Mouse (Mus musculus) heart, embryonic 11.5 days (tissue): ENCODE results near the gene Pafah1b3. TPM values are rescaled to one million over a fixed set of nuclear protein-coding genes. Genes with fewer than 3 reads are reported as not detected.
A peak's percentile ranks its signal among the peaks of the same experiment; 100 is the strongest.

Experiments used
- ATAC-seq: fragments of 200-750 bp; cut with Nextera tagmentation; replicated peaks from 2 replicates; pipeline ENCODE4 v1.8.0; 2017; ENCODE audit warnings: moderate library complexity; ENCODE audit not compliant: insufficient number of reproducible peaks, low FRiP score, low TSS enrichment
- H3K27ac ChIP-seq: fragments of 300-500 bp; sonication (generic); 2 replicates; pipeline ENCODE4 v1.5.1; 2014; ENCODE audit warnings: mild to moderate bottlenecking, low read depth, low read length
- H3K27me3 ChIP-seq: fragments of 300-500 bp; sonication (generic); 2 replicates; pipeline ENCODE4 v1.6.1; 2014; ENCODE audit warnings: mild to moderate bottlenecking, low read length, mixed read lengths; ENCODE audit not compliant: control insufficient read depth, insufficient read depth
- H3K36me3 ChIP-seq: fragments of 300-500 bp; sonication (generic); 2 replicates; pipeline ENCODE4 v1.6.1; 2014; ENCODE audit warnings: mild to moderate bottlenecking, low read length, moderate library complexity, mixed read lengths; ENCODE audit not compliant: control insufficient read depth, insufficient read depth
- H3K4me1 ChIP-seq: fragments of 300-500 bp; sonication (generic); 2 replicates; pipeline ENCODE4 v1.6.1; 2014; ENCODE audit warnings: low read length; ENCODE audit not compliant: control insufficient read depth, insufficient read depth
- H3K4me2 ChIP-seq: fragments of 300-500 bp; sonication (generic); 2 replicates; pipeline ENCODE4 v1.6.1; 2014; ENCODE audit warnings: mild to moderate bottlenecking, moderate library complexity
- H3K4me3 ChIP-seq: fragments of 300-500 bp; sonication (generic); 2 replicates; pipeline ENCODE4 v1.5.1; 2014; ENCODE audit warnings: low read depth, low read length
- H3K9ac ChIP-seq: fragments of 300-500 bp; sonication (generic); 2 replicates; pipeline ENCODE4 v1.6.1; 2014; ENCODE audit warnings: mild to moderate bottlenecking, low read depth, low read length, moderate library complexity
- H3K9me3 ChIP-seq: fragments of 300-500 bp; sonication (generic); replicated peaks from 2 replicates; pipeline ENCODE4 v1.6.1; 2016; ENCODE audit warnings: low read length; ENCODE audit not compliant: control insufficient read depth
- WGBS: fragments of 180-500 bp; shearing (Covaris S2); extraction: QIAGEN DNeasy Blood & Tissue Kit; methylation state at CpG from one replicate; pipeline ENCODE4 v1.1.7; 2014; ENCODE audit not compliant: insufficient replicate concordance; 5-methylcytosine and 5-hydroxymethylcytosine counted together
- polyA plus RNA-seq: library from polyadenylated mRNA; unstranded; fragments of >200 nt; fragmentation: Nextera tagmentation; extraction: Ambion mirVana; gene quantifications from 2 replicates; pipeline ENCODE4 v1.2.1, GENCODE M21; 2014

Gene Pafah1b3
- polyA plus RNA-seq, 1 experiment from 2014 or later, result 141 TPM

DNA sequence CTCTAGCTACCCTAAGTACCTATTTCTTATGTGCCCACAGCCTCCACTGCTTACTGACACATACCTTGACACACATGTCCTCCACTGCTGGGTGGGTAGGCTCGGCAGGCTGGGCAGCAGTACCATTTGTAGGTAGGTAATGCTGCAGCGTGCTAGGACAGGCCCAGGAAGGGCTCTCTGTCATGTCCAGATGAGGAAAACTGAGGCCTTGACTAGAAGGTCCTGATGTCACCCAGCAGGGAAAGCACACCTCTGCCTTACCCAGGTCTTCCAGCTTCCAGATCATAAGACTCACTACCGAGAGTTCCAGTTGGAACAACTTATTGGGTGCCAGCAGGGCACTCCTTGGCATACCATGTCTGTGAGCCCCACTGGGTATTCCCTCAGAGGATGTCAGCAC is 22.8 kb downstream of the Pafah1b3 start:
- 87% methylated on average over 3 of the region's 3 CpGs for WGBS
- Histone ChIP-seq H3K4me2 (no peak overlapping the region), H3K36me3 (peaks cover 16% of the 10 kb centered on the region; the same call in 1 of the 2 replicates), H3K9ac (peak overlapping the region; percentile 59; the same call in 1 of the 2 replicates), H3K4me3 (no peak overlapping the region), H3K9me3 (no peaks in the 10 kb centered on the region), H3K27me3 (no peaks in the 10 kb centered on the region), H3K4me1 (peaks cover 57% of the 10 kb centered on the region), H3K27ac (no peak overlapping the region)
- ATAC-seq, result no peak

DNA sequence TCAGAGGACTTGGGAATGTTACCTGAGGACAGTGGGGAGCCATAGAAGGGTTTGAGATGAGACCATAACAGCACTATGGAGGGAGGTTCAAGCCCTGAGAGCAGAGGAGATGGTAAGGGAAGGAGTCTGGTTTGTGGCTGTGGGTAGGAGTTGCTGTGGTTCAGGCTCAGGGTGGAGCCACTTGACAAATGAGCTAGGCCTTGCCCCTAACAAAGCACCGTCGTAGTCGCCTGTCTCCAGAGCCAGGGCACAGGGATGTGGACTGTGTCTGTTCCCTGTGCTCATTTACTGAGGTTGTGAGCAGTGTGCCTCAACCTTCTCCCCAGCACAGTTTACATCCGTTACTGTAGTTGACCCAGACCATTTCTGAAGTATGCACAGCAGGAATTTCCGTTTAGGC is 23.2 kb downstream of the Pafah1b3 start:
- no peak overlapping the region for H3K27ac ChIP-seq
- peaks cover 57% of the 10 kb centered on the region for H3K4me1 ChIP-seq
- no peaks in the 10 kb centered on the region for H3K27me3 ChIP-seq
- no peaks in the 10 kb centered on the region for H3K9me3 ChIP-seq
- no peak overlapping the region for H3K4me2 ChIP-seq
- H3K9ac ChIP-seq, result peak overlapping the region; percentile 7
- H3K36me3 ChIP-seq, result peaks cover 16% of the 10 kb centered on the region; the same call in 1 of the 2 replicates
- ATAC-seq, result no peak
- 65% methylated on average over 5 of the region's 5 CpGs for WGBS
- H3K4me3 ChIP-seq, result no peak overlapping the region

DNA sequence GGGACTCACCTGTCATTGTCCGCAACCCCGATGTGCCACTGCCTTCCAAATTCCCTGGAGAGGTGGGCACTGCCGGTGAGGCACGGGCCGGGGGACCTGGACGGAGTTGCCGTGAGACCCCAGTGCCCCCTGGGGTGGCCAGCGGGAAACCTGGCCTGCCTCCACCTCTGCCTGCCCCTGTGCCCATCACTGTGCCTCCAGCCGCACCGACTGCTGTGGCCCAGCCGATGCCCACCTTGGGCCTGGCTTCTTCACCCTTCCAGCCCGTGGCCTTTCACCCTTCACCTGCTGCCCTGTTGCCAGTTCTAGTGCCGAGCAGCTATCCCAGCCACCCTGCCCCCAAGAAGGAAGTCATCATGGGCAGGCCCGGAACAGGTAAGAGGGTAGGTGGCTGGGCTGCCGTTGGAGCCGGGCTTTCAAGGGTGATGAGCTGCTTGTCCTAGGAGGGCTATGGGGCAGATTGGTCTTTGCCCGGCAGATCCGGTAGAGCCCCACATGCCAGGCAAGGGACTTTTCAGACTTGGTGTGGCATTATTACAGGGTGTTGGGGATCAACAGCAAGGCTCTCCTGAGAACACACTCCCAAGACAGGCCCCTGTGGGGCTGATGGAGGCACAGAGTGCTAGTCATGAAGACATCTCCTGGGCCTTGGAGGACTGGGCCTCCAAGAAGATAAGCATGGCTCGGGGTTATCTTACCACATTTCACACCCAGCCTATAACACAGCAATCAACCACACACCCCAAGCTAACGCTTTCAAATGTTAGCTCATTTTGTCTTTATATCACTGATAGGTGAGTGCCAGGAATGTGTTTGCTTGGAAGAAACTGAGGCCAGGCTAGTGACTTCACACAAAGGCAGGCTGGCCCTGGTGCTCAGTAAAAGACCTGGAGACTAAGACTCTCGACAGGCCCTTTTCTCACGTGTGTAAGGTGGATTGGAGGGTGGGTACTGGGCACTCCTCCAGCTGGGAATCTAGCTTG is 24.2 kb downstream of the Pafah1b3 start:
- Histone ChIP-seq H3K27ac (no peak overlapping the region), H3K4me2 (peak overlapping the region; percentile 9; the same call in 1 of the 2 replicates), H3K4me3 (0 out of 2 replicates have a peak overlapping the region, but pooled peaks have one; percentile 5), H3K4me1 (peaks cover 62% of the 10 kb centered on the region), H3K36me3 (peaks cover 16% of the 10 kb centered on the region; the same call in 1 of the 2 replicates), H3K27me3 (no peaks in the 10 kb centered on the region), H3K9ac (peak overlapping the region; percentile 16; the same call in 1 of the 2 replicates), H3K9me3 (no peaks in the 10 kb centered on the region)
- ATAC-seq, result no peak
- WGBS, result 80% methylated on average over 22 of the region's 22 CpGs

DNA sequence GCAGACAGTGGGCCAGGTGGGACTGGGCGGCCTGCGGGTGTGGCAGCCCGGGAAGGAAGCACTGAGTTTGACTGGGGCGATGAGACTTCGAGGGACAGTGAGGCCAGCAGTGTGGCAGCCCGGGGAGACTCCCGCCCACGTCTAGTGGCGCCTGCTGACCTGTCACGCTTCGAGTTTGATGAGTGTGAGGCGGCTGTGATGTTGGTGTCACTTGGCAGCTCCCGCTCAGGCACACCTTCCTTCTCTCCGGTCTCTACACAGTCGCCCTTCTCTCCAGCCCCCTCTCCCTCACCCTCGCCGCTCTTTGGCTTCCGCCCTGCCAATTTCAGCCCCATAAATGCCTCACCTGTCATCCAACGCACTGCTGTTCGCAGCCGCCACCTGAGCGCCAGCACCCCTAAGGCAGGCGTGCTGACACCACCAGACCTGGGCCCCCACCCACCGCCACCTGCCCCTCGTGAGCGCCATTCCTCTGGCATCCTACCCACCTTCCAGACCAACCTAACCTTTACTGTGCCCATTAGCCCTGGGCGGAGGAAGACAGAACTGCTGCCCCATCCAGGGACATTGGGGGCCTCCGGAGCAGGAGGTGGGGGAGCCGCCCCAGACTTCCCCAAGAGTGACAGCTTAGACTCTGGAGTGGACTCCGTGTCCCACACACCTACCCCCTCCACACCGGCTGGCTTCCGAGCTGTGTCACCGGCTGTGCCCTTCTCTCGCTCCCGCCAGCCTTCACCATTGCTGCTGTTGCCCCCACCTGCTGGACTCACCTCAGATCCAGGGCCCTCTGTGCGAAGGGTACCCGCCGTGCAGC is 25.1 kb downstream of the Pafah1b3 start:
- H3K27ac ChIP-seq, result no peak overlapping the region
- no peak overlapping the region for H3K4me2 ChIP-seq
- H3K27me3 ChIP-seq, result no peaks in the 10 kb centered on the region
- no peak overlapping the region for H3K4me3 ChIP-seq
- H3K4me1 ChIP-seq, result peaks cover 58% of the 10 kb centered on the region
- H3K36me3 ChIP-seq, result peaks cover 16% of the 10 kb centered on the region; the same call in 1 of the 2 replicates
- WGBS, result 72% methylated on average over 38 of the region's 38 CpGs
- H3K9me3 ChIP-seq, result no peaks in the 10 kb centered on the region
- no peak overlapping the region for H3K9ac ChIP-seq
- ATAC-seq, result no peak

DNA sequence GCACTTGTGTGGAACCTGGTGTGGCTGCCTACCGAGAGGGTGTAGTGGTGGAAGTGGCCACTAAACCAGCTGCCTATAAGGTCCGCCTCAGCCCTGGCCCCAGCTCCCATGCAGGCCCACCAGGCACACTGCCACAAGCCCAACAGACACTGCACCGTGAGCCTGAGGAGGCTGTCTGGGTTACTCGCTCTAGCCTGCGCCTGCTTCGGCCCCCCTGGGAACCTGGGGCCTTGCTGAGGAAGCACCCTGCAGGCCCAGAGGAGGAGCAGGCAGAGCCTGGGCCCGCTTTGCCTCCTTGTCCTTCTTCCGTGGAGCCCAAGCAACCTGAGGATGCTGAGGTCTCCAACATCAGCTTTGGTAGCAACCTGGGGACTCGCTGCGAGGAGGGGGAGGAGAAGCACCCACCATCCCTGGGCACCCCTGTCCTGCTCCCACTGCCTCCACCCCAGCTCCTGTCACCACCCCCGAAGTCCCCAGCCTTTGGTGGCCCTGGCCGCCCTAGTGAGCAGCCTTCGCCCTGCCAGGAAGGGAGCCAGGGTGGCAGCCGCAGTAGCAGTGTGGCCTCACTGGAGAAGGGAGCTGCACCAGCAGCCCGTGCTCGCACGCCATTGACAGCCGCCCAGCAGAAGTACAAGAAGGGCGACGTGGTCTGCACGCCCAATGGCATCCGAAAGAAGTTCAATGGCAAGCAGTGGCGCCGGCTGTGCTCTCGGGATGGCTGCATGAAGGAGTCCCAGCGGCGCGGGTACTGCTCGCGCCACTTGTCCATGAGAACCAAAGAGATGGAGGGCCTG is 25.9 kb downstream of the Pafah1b3 start:
- Histone ChIP-seq H3K4me3 (no peak overlapping the region), H3K4me1 (peaks cover 53% of the 10 kb centered on the region), H3K9ac (no peak overlapping the region), H3K9me3 (no peaks in the 10 kb centered on the region), H3K27me3 (no peaks in the 10 kb centered on the region), H3K27ac (no peak overlapping the region), H3K36me3 (peaks cover 16% of the 10 kb centered on the region; the same call in 1 of the 2 replicates), H3K4me2 (no peak overlapping the region)
- WGBS, result 85% methylated on average over 30 of the region's 30 CpGs
- ATAC-seq, result no peak

DNA sequence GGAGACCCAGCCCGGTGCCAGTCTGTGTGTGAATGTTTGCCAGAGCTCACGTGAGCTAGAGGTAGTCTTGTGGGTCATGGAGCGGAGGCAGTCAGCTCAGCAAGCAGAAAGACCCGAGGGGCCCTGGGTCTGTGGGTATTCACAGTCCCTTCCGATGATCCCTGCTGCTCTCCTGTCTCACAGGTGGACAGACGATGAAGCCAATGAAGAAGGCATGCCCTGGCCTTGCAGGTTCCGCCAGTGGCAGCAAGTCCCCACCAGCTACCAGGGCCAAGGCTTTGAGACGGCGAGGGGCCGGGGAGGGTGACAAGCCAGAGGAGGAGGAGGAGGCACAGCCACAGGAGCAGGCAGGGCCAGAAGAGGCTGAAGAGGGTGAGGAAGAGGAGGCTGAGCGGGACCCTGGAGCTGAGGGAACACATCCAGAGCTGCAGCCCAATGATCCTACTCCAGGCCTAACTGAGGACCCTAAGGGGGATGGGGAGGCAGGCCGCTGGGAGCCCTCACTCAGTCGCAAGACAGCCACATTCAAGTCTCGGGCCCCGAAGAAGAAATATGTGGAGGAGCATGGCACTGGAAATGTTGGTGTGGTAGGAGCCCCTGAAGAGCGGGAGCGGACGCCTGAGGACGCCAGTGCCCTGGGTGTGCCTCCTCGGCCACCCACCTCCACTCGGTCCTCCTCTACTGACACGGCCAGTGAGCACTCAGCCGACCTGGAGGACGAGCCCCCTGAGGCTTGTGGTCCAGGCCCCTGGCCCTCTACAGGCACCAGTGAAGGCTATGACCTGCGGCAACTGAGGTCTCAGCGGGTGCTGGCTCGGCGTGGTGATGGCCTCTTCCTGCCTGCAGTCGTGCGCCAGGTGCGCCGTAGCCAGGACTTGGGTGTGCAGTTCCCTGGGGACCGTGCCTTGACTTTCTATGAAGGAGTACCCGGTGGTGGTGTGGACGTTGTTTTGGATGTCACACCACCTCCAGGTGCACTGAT is 26.8 kb downstream of the Pafah1b3 start:
- Histone ChIP-seq H3K4me3 (no peak overlapping the region), H3K4me2 (no peak overlapping the region), H3K9ac (no peak overlapping the region), H3K4me1 (peaks cover 50% of the 10 kb centered on the region), H3K36me3 (peaks cover 16% of the 10 kb centered on the region; the same call in 1 of the 2 replicates), H3K9me3 (no peaks in the 10 kb centered on the region), H3K27me3 (no peaks in the 10 kb centered on the region), H3K27ac (no peak overlapping the region)
- 85% methylated on average over 35 of the region's 35 CpGs for WGBS
- no peak for ATAC-seq

DNA sequence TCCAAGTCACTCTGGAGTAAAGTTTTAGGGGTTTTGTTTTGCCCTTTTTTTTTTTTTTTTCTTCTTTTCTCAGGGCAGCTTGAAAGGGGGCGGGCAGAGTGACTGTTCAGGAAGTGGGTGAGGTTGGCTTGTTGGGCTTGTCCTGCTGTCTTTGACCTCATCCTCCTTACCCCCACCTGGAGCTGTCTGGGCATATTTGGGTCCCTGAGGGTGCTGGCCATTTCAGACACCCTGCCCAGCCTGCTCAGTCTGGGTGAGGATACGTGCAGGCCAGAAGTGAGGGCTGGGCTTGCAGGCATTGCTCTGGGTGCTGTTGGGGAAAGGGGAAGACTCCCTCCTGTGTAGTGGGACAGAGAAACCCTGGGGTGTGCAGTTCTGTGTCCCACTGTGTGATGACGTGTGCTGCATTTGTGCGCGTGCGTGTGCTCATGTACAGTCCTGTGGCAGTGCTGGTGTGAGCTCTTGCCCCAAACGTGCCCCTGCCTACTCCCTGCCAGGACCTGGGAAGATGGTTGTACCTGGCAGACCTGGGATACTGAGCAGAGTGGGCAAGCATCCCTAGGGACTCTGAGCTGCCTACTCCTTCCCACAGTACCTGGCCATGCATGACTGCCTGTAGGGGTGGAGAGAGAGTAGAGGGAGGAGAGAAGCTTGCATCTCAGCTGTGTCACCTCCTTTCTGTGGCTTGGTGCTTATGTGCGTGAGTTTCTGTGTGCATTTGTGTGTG is 28.1 kb downstream of the Pafah1b3 start:
- H3K27me3 ChIP-seq, result no peaks in the 10 kb centered on the region
- peak overlapping the region; percentile 87 for H3K4me2 ChIP-seq
- ATAC-seq, result no peak
- no peaks in the 10 kb centered on the region for H3K9me3 ChIP-seq
- peak overlapping the region; percentile 91 for H3K4me3 ChIP-seq
- H3K36me3 ChIP-seq, result peaks cover 16% of the 10 kb centered on the region; the same call in 1 of the 2 replicates
- H3K4me1 ChIP-seq, result peaks cover 39% of the 10 kb centered on the region
- H3K9ac ChIP-seq, result peak overlapping the region; percentile 44; the same call in 1 of the 2 replicates
- no peak overlapping the region for H3K27ac ChIP-seq
- WGBS, result 85% methylated on average over 8 of the region's 8 CpGs
